Mouse (Mus musculus): ENCODE data around the gene Gm11361. TPM values are rescaled to one million over a fixed set of nuclear protein-coding genes. Genes with fewer than 3 reads are reported as not detected.

Gm11361 gene
- polyA plus RNA-seq, 1 experiment from 2014 or later: 10.0 TPM

Other genes starting within 250 kb of the Gm11361 start
- not detected in 2 replicates for gene Prl4a1, start 241.3 kb upstream of the Gm11361 start, polyA plus RNA-seq (2015; fragmentation: Nextera tagmentation; extraction: Ambion mirVana)
- gene Prl5a1, start 115.0 kb upstream of the Gm11361 start, polyA plus RNA-seq (2015; fragmentation: Nextera tagmentation; extraction: Ambion mirVana): not detected in 2 replicates

Data from heart, embryonic 16.5 days (tissue).